Mouse (Mus musculus) forebrain, postnatal 0 days (tissue): ENCODE measurements around the gene Aimp2. TPM values are rescaled to one million over a fixed set of nuclear protein-coding genes. Genes with fewer than 3 reads are reported as not detected.

ENCODE experiments used
- ATAC-seq: fragments of 200-750 bp; cut with Nextera tagmentation; 2 replicates; pipeline ENCODE4 v1.8.0; 2017; ENCODE audit warnings: mild to moderate bottlenecking, moderate library complexity
- DNase-seq: peaks from one replicate; pipeline ENCODE4 v3.0.0-alpha.2; 2015
- H3K27ac ChIP-seq: fragments of 300-500 bp; sonication (generic); 2 replicates; pipeline ENCODE4 v1.5.1; 2014; ENCODE audit warnings: low read depth, mild to moderate bottlenecking, antibody characterized with exemption, low read length, moderate library complexity, mixed read lengths
- H3K27me3 ChIP-seq: fragments of 300-500 bp; sonication (generic); 2 replicates; pipeline ENCODE4 v1.6.1; 2014; ENCODE audit warnings: mild to moderate bottlenecking, low read length, mixed read lengths; ENCODE audit not compliant: insufficient read depth
- H3K36me3 ChIP-seq: fragments of 300-500 bp; sonication (generic); 2 replicates; pipeline ENCODE4 v1.6.1; 2014; ENCODE audit warnings: mild to moderate bottlenecking, moderate library complexity; ENCODE audit not compliant: insufficient read depth
- H3K4me1 ChIP-seq: fragments of 300-500 bp; sonication (generic); 2 replicates; pipeline ENCODE4 v1.6.1; 2014; ENCODE audit warnings: antibody characterized with exemption; ENCODE audit not compliant: insufficient read depth
- H3K4me2 ChIP-seq: fragments of 300-500 bp; sonication (generic); 2 replicates; pipeline ENCODE4 v1.6.1; 2014; ENCODE audit warnings: low read depth, mild to moderate bottlenecking, moderate library complexity
- H3K4me3 ChIP-seq: fragments of 300-500 bp; sonication (generic); 2 replicates; pipeline ENCODE4 v1.5.1; 2014; ENCODE audit warnings: low read depth, low read length, mixed read lengths
- H3K9ac ChIP-seq: fragments of 300-500 bp; sonication (generic); 2 replicates; pipeline ENCODE4 v1.6.1; 2014; ENCODE audit warnings: mild to moderate bottlenecking
- H3K9me3 ChIP-seq: fragments of 300-500 bp; sonication (generic); 2 replicates; pipeline ENCODE4 v1.6.1; 2016; ENCODE audit warnings: low read length
- CTCF ChIP-seq: sonication (generic); IDR thresholded peaks from 2 replicates; pipeline ENCODE4 v1.5.1; 2016; ENCODE audit warnings: antibody characterized with exemption, control low read depth, low read depth
- WGBS: fragments of 180-500 bp; shearing (Covaris S2); extraction: QIAGEN DNeasy Blood & Tissue Kit; methylation state at CpG from one replicate; pipeline ENCODE4 v1.1.7; 2014; 5-methylcytosine and 5-hydroxymethylcytosine counted together
- polyA plus RNA-seq: library from polyadenylated mRNA; unstranded; fragments of >200 nt; fragmentation: Nextera tagmentation; extraction: Ambion mirVana; gene quantifications from 2 replicates; pipeline ENCODE4 v1.2.1, GENCODE M21; 2015
- total RNA-seq: library from RNA; depleted of rRNA; stranded (reverse); fragments of >200 nt; gene quantifications from 2 replicates; pipeline ENCODE4 v1.2.3, GENCODE M21; 2014; rRNA removed

Aimp2 gene
- total RNA-seq: 41.8 and 53.1 TPM in 2 replicates
- polyA plus RNA-seq: 86.9 and 88.9 TPM in 2 replicates

- peaks cover 15% of the 10 kb centered on the region for H3K36me3 ChIP-seq
- H3K27me3 ChIP-seq: no peaks in the 10 kb centered on the region
- peak within 1 kb of the TSS; percentile 82 for H3K27ac ChIP-seq
- WGBS: 3% methylated on average over 70 of the region's 70 CpGs
- H3K9ac ChIP-seq: peak within 1 kb of the TSS; percentile 57
- peak within 1 kb of the TSS; percentile 45 for H3K4me3 ChIP-seq
- peaks cover 17% of the 10 kb centered on the region for H3K4me1 ChIP-seq
- H3K4me2 ChIP-seq: peak within 1 kb of the TSS; percentile 57
- no peaks in the 10 kb centered on the region for H3K9me3 ChIP-seq
- DNase-seq: peak; percentile 99
- peak; percentile 99 for ATAC-seq
- TF ChIP-seq CTCF: no peak
Observed at GRCm38 (mm10) chr5:143909417-143910400, at the start of gene Aimp2, which contains the start of gene Pms2. Aimp2 (minus strand) TSS chr5:143909847. Pms2 (plus strand) TSS chr5:143909964.

GRCm38 (mm10) chr5:143957101-143957500 is 47.5 kb upstream of the Aimp2 start:
- H3K9ac ChIP-seq: no peak overlapping the region
- H3K4me1 ChIP-seq: no peaks in the 10 kb centered on the region
- H3K27ac ChIP-seq: no peak overlapping the region
- ATAC-seq (no peak), DNase-seq (no peak)
- no peaks in the 10 kb centered on the region for H3K9me3 ChIP-seq
- WGBS: 94% methylated on average over 6 of the region's 6 CpGs
- H3K4me2 ChIP-seq: no peak overlapping the region
- H3K4me3 ChIP-seq: no peak overlapping the region
- no peaks in the 10 kb centered on the region for H3K27me3 ChIP-seq
- peaks cover 8% of the 10 kb centered on the region; the same call in 1 of the 2 replicates for H3K36me3 ChIP-seq
- no peak for TF ChIP-seq CTCF

- no peaks in the 10 kb centered on the region for H3K9me3 ChIP-seq
- H3K4me1 ChIP-seq: no peaks in the 10 kb centered on the region
- H3K27ac ChIP-seq: no peak overlapping the region
- DNase-seq (no peak), ATAC-seq (no peak)
- no peak for TF ChIP-seq CTCF
- no peak overlapping the region for H3K4me3 ChIP-seq
- no peaks in the 10 kb centered on the region for H3K27me3 ChIP-seq
- 40% methylated on average over 5 of the region's 5 CpGs for WGBS
- no peak overlapping the region for H3K9ac ChIP-seq
- no peaks in the 10 kb centered on the region for H3K36me3 ChIP-seq
- H3K4me2 ChIP-seq: no peak overlapping the region
Observed at GRCm38 (mm10) chr5:143950016-143950415, 40.4 kb upstream of the Aimp2 start.

GRCm38 (mm10) chr5:143948361-143948760 is 38.7 kb upstream of the Aimp2 start:
- no peak for ATAC-seq
- TF ChIP-seq CTCF: no peak
- no peak for DNase-seq
- WGBS: 90% methylated on average over 12 of the region's 12 CpGs
- H3K27me3 ChIP-seq: no peaks in the 10 kb centered on the region
- H3K9ac ChIP-seq: no peak overlapping the region
- H3K9me3 ChIP-seq: no peaks in the 10 kb centered on the region
- peaks cover 8% of the 10 kb centered on the region for H3K4me1 ChIP-seq
- H3K27ac ChIP-seq: no peak overlapping the region
- H3K36me3 ChIP-seq: no peaks in the 10 kb centered on the region
- no peak overlapping the region for H3K4me2 ChIP-seq
- no peak overlapping the region for H3K4me3 ChIP-seq

GRCm38 (mm10) chr5:143943231-143944125 is 33.8 kb upstream of the Aimp2 start:
- H3K9ac ChIP-seq: no peak overlapping the region
- peak overlapping the region; percentile 90 for H3K27ac ChIP-seq
- no peaks in the 10 kb centered on the region for H3K9me3 ChIP-seq
- H3K4me3 ChIP-seq: no peak overlapping the region
- DNase-seq (peak; percentile 87), ATAC-seq (peak; percentile 93)
- no peak for TF ChIP-seq CTCF
- 67% methylated on average over 14 of the region's 14 CpGs for WGBS
- H3K4me1 ChIP-seq: peaks cover 8% of the 10 kb centered on the region
- no peaks in the 10 kb centered on the region for H3K27me3 ChIP-seq
- 0 out of 2 replicates have a peak overlapping the region, but pooled peaks have one; percentile 21 for H3K4me2 ChIP-seq
- H3K36me3 ChIP-seq: no peaks in the 10 kb centered on the region

GRCm38 (mm10) chr5:143941588-143941987 is 31.9 kb upstream of the Aimp2 start:
- H3K9ac ChIP-seq: no peak overlapping the region
- H3K4me2 ChIP-seq: no peak overlapping the region
- no peaks in the 10 kb centered on the region for H3K36me3 ChIP-seq
- H3K9me3 ChIP-seq: no peaks in the 10 kb centered on the region
- DNase-seq (no peak), ATAC-seq (no peak)
- TF ChIP-seq CTCF: no peak
- no peaks in the 10 kb centered on the region for H3K27me3 ChIP-seq
- H3K4me1 ChIP-seq: peaks cover 8% of the 10 kb centered on the region
- no peak overlapping the region for H3K27ac ChIP-seq
- 22% methylated on average over 10 of the region's 10 CpGs for WGBS
- no peak overlapping the region for H3K4me3 ChIP-seq
